Mouse (Mus musculus) hindbrain, embryonic 14.5 days (tissue): ENCODE measurements around the gene Ahr. TPM values are rescaled to one million over a fixed set of nuclear protein-coding genes. Genes with fewer than 3 reads are reported as not detected.

ENCODE experiments used
- ATAC-seq: fragments of 200-750 bp; cut with Nextera tagmentation; 2 replicates; pipeline ENCODE4 v1.8.0; 2017; ENCODE audit warnings: moderate number of reproducible peaks, mild to moderate bottlenecking, moderate TSS enrichment, moderate library complexity; ENCODE audit not compliant: low FRiP score
- DNase-seq: peaks from one replicate; pipeline ENCODE4 v3.0.0-alpha.2; 2015; ENCODE audit warnings: low spot score
- H3K27ac ChIP-seq: fragments of 300-500 bp; sonication (generic); 2 replicates; pipeline ENCODE4 v1.5.1; 2014; ENCODE audit warnings: mild to moderate bottlenecking, moderate library complexity
- H3K27me3 ChIP-seq: fragments of 300-500 bp; sonication (generic); 2 replicates; pipeline ENCODE4 v1.6.1; 2014; ENCODE audit warnings: mild to moderate bottlenecking, low read length, mixed read lengths; ENCODE audit not compliant: control insufficient read depth, insufficient read depth
- H3K36me3 ChIP-seq: fragments of 300-500 bp; sonication (generic); replicated peaks from 2 replicates; pipeline ENCODE4 v1.6.1; 2014; ENCODE audit not compliant: control insufficient read depth, insufficient read depth
- H3K4me1 ChIP-seq: fragments of 300-500 bp; sonication (generic); replicated peaks from 2 replicates; pipeline ENCODE4 v1.6.1; 2014; ENCODE audit warnings: antibody characterized with exemption, low read length, mixed read lengths; ENCODE audit not compliant: control insufficient read depth, insufficient read depth
- H3K4me2 ChIP-seq: fragments of 300-500 bp; sonication (generic); replicated peaks from 2 replicates; pipeline ENCODE4 v1.6.1; 2014; ENCODE audit warnings: mild to moderate bottlenecking, moderate library complexity
- H3K4me3 ChIP-seq: fragments of 300-500 bp; sonication (generic); replicated peaks from 2 replicates; pipeline ENCODE4 v1.5.1; 2014; ENCODE audit warnings: mild to moderate bottlenecking, low read length
- H3K9ac ChIP-seq: fragments of 300-500 bp; sonication (generic); 2 replicates; pipeline ENCODE4 v1.6.1; 2014
- H3K9me3 ChIP-seq: fragments of 300-500 bp; sonication (generic); 2 replicates; pipeline ENCODE4 v1.6.1; 2016; ENCODE audit warnings: low read length; ENCODE audit not compliant: control insufficient read depth
- WGBS: fragments of 180-500 bp; shearing (Covaris S2); extraction: QIAGEN DNeasy Blood & Tissue Kit; methylation state at CpG from one replicate; pipeline ENCODE4 v1.1.7; 2014; 5-methylcytosine and 5-hydroxymethylcytosine counted together
- polyA plus RNA-seq: library from polyadenylated mRNA; unstranded; fragments of >200 nt; fragmentation: Nextera tagmentation; extraction: Ambion mirVana; gene quantifications from 2 replicates; pipeline ENCODE4 v1.2.1, GENCODE M21; 2014

Gene Ahr
- polyA plus RNA-seq, 1 experiment from 2014 or later = 6.9 TPM

GRCm38 (mm10) chr12:35462667-35463066 lies 72.2 kb downstream of the Ahr start:
- H3K36me3 ChIP-seq = no peaks in the 10 kb centered on the region
- no peaks in the 10 kb centered on the region for H3K4me1 ChIP-seq
- no peak overlapping the region for H3K4me3 ChIP-seq
- no peak overlapping the region for H3K27ac ChIP-seq
- DNase-seq (no peak), ATAC-seq (no peak)
- 86% methylated on average over 6 of the region's 6 CpGs for WGBS
- H3K9ac ChIP-seq = no peak overlapping the region
- H3K9me3 ChIP-seq = no peaks in the 10 kb centered on the region
- H3K27me3 ChIP-seq = no peaks in the 10 kb centered on the region
- H3K4me2 ChIP-seq = no peak overlapping the region

GRCm38 (mm10) chr12:35459662-35460061 lies 75.2 kb downstream of the Ahr start:
- no peak overlapping the region for H3K27ac ChIP-seq

More at GRCm38 (mm10) chr12:35459662-35460061, 75.2 kb downstream of the Ahr start:
- H3K27me3 ChIP-seq = no peaks in the 10 kb centered on the region
- no peaks in the 10 kb centered on the region for H3K4me1 ChIP-seq
- DNase-seq (no peak), ATAC-seq (no peak)
- H3K36me3 ChIP-seq = no peaks in the 10 kb centered on the region
- H3K9ac ChIP-seq = no peak overlapping the region
- 86% methylated on average over 3 of the region's 3 CpGs for WGBS
- no peak overlapping the region for H3K4me2 ChIP-seq
- no peaks in the 10 kb centered on the region for H3K9me3 ChIP-seq
- H3K4me3 ChIP-seq = no peak overlapping the region
